Mouse (Mus musculus): ENCODE measurements around the gene Fbxo7. TPM values are rescaled to one million over a fixed set of nuclear protein-coding genes. Genes with fewer than 3 reads are reported as not detected.

The Fbxo7 gene
- polyA plus RNA-seq, 1 experiment from 2014 or later = 17.0 TPM

GRCm38 (mm10) chr10:86066651-86067050, 44.9 kb downstream of the Fbxo7 start:
- H3K9me3 ChIP-seq = 0 out of 2 replicates have a peak, but pooled peaks cover 5% of the 10 kb centered on the region
- no peak for ATAC-seq (ENCODE audit: low FRiP score)
- 72% methylated on average over 5 of the region's 5 CpGs for WGBS

DNA sequence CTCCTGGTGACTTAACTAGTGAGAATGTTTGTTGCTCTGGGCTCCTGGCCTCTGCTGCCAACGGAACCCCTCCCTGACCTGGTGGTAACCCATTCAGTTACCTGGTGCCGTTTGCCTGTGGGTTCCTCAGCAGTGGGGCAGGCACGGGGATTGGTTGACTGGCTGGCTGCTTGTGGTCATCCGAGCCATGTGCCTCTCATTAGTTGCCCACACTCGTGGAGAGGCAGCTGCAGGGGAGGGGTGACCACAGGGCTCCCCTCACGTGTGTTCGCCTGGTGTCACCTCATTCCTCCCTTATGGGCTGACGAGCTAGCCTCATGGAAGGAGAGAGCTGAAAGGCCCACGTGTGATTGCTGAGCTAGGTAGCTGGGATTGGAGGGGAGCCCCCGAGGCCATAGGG, 46.1 kb downstream of the Fbxo7 start:
- Histone ChIP-seq H3K4me3 (no peak overlapping the region), H3K4me2 (no peak overlapping the region), H3K9me3 (no peaks in the 10 kb centered on the region), H3K36me3 (peaks cover 14% of the 10 kb centered on the region), H3K4me1 (replicated peaks) (peaks cover 7% of the 10 kb centered on the region; the same call in 1 of the 2 replicates), H3K27me3 (no peaks in the 10 kb centered on the region), H3K9ac (no peak overlapping the region), H3K27ac (no peak overlapping the region)
- ATAC-seq (ENCODE audit: low FRiP score) = no peak
- WGBS = 81% methylated on average over 10 of the region's 10 CpGs

More at GRCm38 (mm10) chr10:86066651-86067050, 44.9 kb downstream of the Fbxo7 start:
- Histone ChIP-seq H3K4me2 (no peak overlapping the region), H3K36me3 (peaks cover 15% of the 10 kb centered on the region; the same call in 1 of the 2 replicates), H3K27me3 (no peaks in the 10 kb centered on the region), H3K27ac (no peak overlapping the region), H3K9ac (no peak overlapping the region), H3K4me3 (no peak overlapping the region), H3K4me1 (replicated peaks) (peaks cover 7% of the 10 kb centered on the region; the same call in 1 of the 2 replicates)

DNA sequence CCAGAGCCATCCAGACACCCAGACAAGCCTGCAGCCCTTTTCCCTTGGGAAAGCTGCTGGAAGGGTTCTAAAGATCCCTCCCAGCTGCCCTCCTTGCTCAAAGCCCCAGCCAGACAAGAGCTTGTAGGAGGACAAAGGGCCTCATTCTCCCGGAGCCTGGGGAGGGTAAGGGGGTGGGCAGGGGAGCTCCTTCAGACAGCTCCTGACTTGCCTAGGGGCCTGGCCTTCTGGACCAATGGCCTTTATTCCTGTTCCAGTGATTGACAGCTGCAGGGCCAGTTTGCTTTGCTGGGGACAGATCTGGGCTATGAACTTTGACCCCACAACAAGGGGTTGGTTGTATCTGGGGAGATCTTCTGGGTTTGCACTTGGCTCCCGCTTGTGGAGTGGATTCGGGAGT, 47.6 kb downstream of the Fbxo7 start:
- peak overlapping the region; percentile 29; the same call in 1 of the 2 replicates for H3K9ac ChIP-seq
- H3K36me3 ChIP-seq = peaks cover 25% of the 10 kb centered on the region
- H3K27ac ChIP-seq = 0 out of 2 replicates have a peak overlapping the region, but pooled peaks have one; percentile 18
- H3K4me3 ChIP-seq = no peak overlapping the region
- ATAC-seq (ENCODE audit: low FRiP score) = 0 out of 2 replicates have a peak, but pooled peaks have one; percentile 22
- H3K27me3 ChIP-seq = no peaks in the 10 kb centered on the region
- WGBS = 15% methylated on average over 3 of the region's 3 CpGs
- H3K9me3 ChIP-seq = 0 out of 2 replicates have a peak, but pooled peaks cover 8% of the 10 kb centered on the region
- peaks cover 7% of the 10 kb centered on the region; the same call in 1 of the 2 replicates for H3K4me1 ChIP-seq (replicated peaks)
- no peak overlapping the region for H3K4me2 ChIP-seq

- H3K9me3 ChIP-seq = 0 out of 2 replicates have a peak, but pooled peaks cover 8% of the 10 kb centered on the region
- H3K27ac ChIP-seq = no peak overlapping the region
- H3K36me3 ChIP-seq = peaks cover 25% of the 10 kb centered on the region
- WGBS = 95% methylated on average over 3 of the region's 3 CpGs
- no peak overlapping the region for H3K4me2 ChIP-seq
- H3K9ac ChIP-seq = no peak overlapping the region
- no peak for ATAC-seq (ENCODE audit: low FRiP score)
- H3K4me1 ChIP-seq (replicated peaks) = peaks cover 7% of the 10 kb centered on the region; the same call in 1 of the 2 replicates
- no peaks in the 10 kb centered on the region for H3K27me3 ChIP-seq
- no peak overlapping the region for H3K4me3 ChIP-seq
These were observed 49.0 kb downstream of the Fbxo7 start for GRCm38 (mm10) chr10:86070751-86071150.

- WGBS = 87% methylated on average over 4 of the region's 4 CpGs
- 0 out of 2 replicates have a peak, but pooled peaks cover 8% of the 10 kb centered on the region for H3K9me3 ChIP-seq
- no peak overlapping the region for H3K4me2 ChIP-seq
- no peak for ATAC-seq (ENCODE audit: low FRiP score)
- peaks cover 30% of the 10 kb centered on the region for H3K36me3 ChIP-seq
- H3K27ac ChIP-seq = no peak overlapping the region
- no peak overlapping the region for H3K9ac ChIP-seq
- H3K27me3 ChIP-seq = no peaks in the 10 kb centered on the region
- H3K4me1 ChIP-seq (replicated peaks) = peaks cover 4% of the 10 kb centered on the region; the same call in 1 of the 2 replicates
- H3K4me3 ChIP-seq = no peak overlapping the region
These were observed 52.4 kb downstream of the Fbxo7 start for GRCm38 (mm10) chr10:86074134-86074533.

DNA sequence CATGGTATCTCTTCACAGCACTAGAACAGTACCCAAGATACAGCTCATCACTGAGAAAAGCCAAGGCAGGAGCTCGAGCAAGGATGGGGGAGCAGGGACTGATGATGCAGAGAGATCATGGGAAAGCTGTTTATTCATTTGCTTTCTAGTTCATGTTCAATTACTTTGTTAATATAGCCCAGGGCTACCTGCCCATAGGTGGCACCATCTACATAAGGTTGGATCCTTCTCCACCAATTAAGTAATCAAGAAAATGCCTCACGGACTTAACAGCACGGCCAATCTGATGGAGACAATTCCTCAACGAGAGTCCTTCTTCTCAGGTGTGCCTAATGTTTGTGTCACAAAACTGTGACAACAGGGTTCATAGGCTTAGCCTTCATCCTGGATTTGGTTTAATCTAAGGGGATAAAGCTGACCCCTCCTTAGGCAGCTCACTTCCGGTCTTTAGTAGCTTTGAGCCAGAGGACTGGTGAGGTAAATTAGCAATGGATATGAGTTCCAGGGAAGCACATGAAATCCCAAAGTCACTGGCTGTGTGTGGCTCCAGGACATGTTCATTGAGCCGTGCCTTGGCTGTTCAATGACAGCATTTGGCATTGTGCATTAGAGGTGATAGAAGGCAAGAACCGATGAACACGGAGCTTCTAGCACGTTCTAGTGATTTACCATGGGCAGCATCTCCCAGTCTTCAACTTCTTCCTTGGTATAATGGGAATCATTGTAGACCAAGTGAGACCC, 53.4 kb downstream of the Fbxo7 start:
- 89% methylated on average over 9 of the region's 9 CpGs for WGBS
- Histone ChIP-seq H3K4me3 (no peak overlapping the region), H3K36me3 (peaks cover 30% of the 10 kb centered on the region), H3K27me3 (no peaks in the 10 kb centered on the region), H3K9ac (no peak overlapping the region), H3K27ac (no peak overlapping the region), H3K4me1 (replicated peaks) (no peaks in the 10 kb centered on the region), H3K9me3 (0 out of 2 replicates have a peak, but pooled peaks cover 8% of the 10 kb centered on the region), H3K4me2 (no peak overlapping the region)
- ATAC-seq (ENCODE audit: low FRiP score) = no peak

GRCm38 (mm10) chr10:86077272-86077671, 55.5 kb downstream of the Fbxo7 start:
- Histone ChIP-seq H3K9ac (no peak overlapping the region), H3K4me1 (replicated peaks) (no peaks in the 10 kb centered on the region), H3K9me3 (0 out of 2 replicates have a peak, but pooled peaks cover 8% of the 10 kb centered on the region), H3K27me3 (no peaks in the 10 kb centered on the region), H3K4me3 (no peak overlapping the region), H3K4me2 (no peak overlapping the region), H3K36me3 (peaks cover 23% of the 10 kb centered on the region), H3K27ac (no peak overlapping the region)
- ATAC-seq (ENCODE audit: low FRiP score) = no peak
- WGBS = 93% methylated on average over 2 of the region's 2 CpGs

GRCm38 (mm10) chr10:86078761-86079160, 57.0 kb downstream of the Fbxo7 start:
- ATAC-seq (ENCODE audit: low FRiP score) = no peak
- WGBS = 95% methylated on average over 2 of the region's 2 CpGs

GRCm38 (mm10) chr10:86079921-86080320, 58.1 kb downstream of the Fbxo7 start:
- H3K27ac ChIP-seq = no peak overlapping the region
- H3K4me3 ChIP-seq = no peak overlapping the region
- no peak overlapping the region for H3K4me2 ChIP-seq
- peaks cover 5% of the 10 kb centered on the region; the same call in 1 of the 2 replicates for H3K36me3 ChIP-seq
- H3K27me3 ChIP-seq = no peaks in the 10 kb centered on the region
- no peaks in the 10 kb centered on the region for H3K9me3 ChIP-seq
- no peak for ATAC-seq (ENCODE audit: low FRiP score)
- H3K4me1 ChIP-seq (replicated peaks) = no peaks in the 10 kb centered on the region
- 86% methylated on average over 9 of the region's 9 CpGs for WGBS
- no peak overlapping the region for H3K9ac ChIP-seq

More at GRCm38 (mm10) chr10:86078761-86079160, 57.0 kb downstream of the Fbxo7 start:
- no peak overlapping the region for H3K4me3 ChIP-seq
- H3K27ac ChIP-seq = no peak overlapping the region
- H3K4me1 ChIP-seq (replicated peaks) = no peaks in the 10 kb centered on the region
- H3K27me3 ChIP-seq = no peaks in the 10 kb centered on the region
- H3K9me3 ChIP-seq = 0 out of 2 replicates have a peak, but pooled peaks cover 5% of the 10 kb centered on the region
- H3K36me3 ChIP-seq = peaks cover 10% of the 10 kb centered on the region
- H3K4me2 ChIP-seq = no peak overlapping the region
- no peak overlapping the region for H3K9ac ChIP-seq

DNA sequence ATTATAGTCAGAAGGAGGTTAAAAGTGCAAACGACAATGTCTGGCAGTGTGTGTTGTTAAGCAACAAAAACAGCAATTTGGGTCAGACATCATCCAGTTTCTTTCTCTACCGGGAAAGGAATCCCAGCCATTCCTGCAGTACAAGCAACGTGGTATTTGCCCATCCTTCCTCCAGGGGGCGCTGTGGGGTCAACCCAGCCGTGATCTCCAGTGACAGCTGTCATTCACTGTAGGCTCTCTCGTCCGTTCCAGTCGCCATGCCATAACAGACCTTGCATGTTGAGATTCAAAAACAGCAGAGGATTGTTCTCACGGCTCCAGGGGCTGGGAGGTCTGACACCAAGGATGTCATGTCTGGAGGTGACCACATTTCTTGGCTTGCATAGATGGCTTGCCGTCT, 70.1 kb downstream of the Fbxo7 start:
- H3K27ac ChIP-seq = no peak overlapping the region
- no peak overlapping the region for H3K4me3 ChIP-seq
- no peak overlapping the region for H3K4me2 ChIP-seq
- no peaks in the 10 kb centered on the region for H3K27me3 ChIP-seq
- H3K9me3 ChIP-seq = no peaks in the 10 kb centered on the region
- H3K4me1 ChIP-seq (replicated peaks) = no peaks in the 10 kb centered on the region
- no peaks in the 10 kb centered on the region for H3K36me3 ChIP-seq
- no peak overlapping the region for H3K9ac ChIP-seq
- WGBS = 53% methylated on average over 10 of the region's 10 CpGs
- no peak for ATAC-seq (ENCODE audit: low FRiP score)

- 71% methylated on average over 14 of the region's 14 CpGs for WGBS
- Histone ChIP-seq H3K4me3 (no peak overlapping the region), H3K9me3 (no peaks in the 10 kb centered on the region)
These were observed 71.6 kb downstream of the Fbxo7 start for GRCm38 (mm10) chr10:86093109-86094035.

DNA sequence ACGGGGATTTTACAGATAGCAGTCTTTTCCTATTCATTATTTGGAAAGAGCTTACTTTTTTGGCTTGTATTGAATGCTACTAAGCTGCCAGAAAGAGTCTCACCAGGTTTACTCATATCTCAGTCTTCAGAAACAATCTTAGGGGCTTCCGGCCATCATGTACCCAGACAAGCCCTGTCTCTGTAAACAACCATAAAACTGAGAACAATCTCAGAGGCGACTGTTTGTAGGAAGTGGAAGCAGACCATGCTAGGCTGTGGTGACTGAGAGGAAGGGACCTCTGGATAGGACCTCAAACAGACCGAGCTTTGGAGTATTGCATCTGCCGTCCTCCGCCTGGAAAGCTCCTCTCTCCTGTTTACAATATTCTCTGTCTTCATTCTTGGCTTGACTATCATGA, 76.6 kb downstream of the Fbxo7 start:
- H3K27ac ChIP-seq = no peak overlapping the region
- no peak overlapping the region for H3K4me2 ChIP-seq
- H3K4me3 ChIP-seq = no peak overlapping the region
- peaks cover 11% of the 10 kb centered on the region; the same call in 1 of the 2 replicates for H3K9me3 ChIP-seq
- H3K4me1 ChIP-seq (replicated peaks) = no peaks in the 10 kb centered on the region
- no peak overlapping the region for H3K9ac ChIP-seq
- H3K27me3 ChIP-seq = no peaks in the 10 kb centered on the region
- no peak for ATAC-seq (ENCODE audit: low FRiP score)
- peaks cover 16% of the 10 kb centered on the region for H3K36me3 ChIP-seq
- 94% methylated on average over 6 of the region's 6 CpGs for WGBS

More at GRCm38 (mm10) chr10:86093109-86094035, 71.6 kb downstream of the Fbxo7 start:
- H3K4me1 ChIP-seq (replicated peaks) = no peaks in the 10 kb centered on the region
- no peak overlapping the region for H3K9ac ChIP-seq
- no peaks in the 10 kb centered on the region for H3K36me3 ChIP-seq
- H3K4me2 ChIP-seq = no peak overlapping the region
- H3K27me3 ChIP-seq = no peaks in the 10 kb centered on the region
- no peak for ATAC-seq (ENCODE audit: low FRiP score)
- H3K27ac ChIP-seq = no peak overlapping the region
